Mouse (Mus musculus) heart, adult 11 months (tissue): Measurements from ENCODE around the gene Lrfn2.

Experiments used
- DNase-seq: peaks from one replicate; pipeline ENCODE4 v3.0.0; 2022

Lrfn2 gene

GRCm38 (mm10) chr17:49037163-49037950, 105.2 kb downstream of the Lrfn2 start:
- DNase-seq = no peak

- no peak for DNase-seq
Observed at GRCm38 (mm10) chr17:49043806-49044640, 111.8 kb downstream of the Lrfn2 start.

GRCm38 (mm10) chr17:49047921-49048320, 115.7 kb downstream of the Lrfn2 start:
- no peak for DNase-seq

GRCm38 (mm10) chr17:49051231-49051630, 119.1 kb downstream of the Lrfn2 start:
- DNase-seq = no peak

- DNase-seq = no peak
Observed at GRCm38 (mm10) chr17:49061141-49061540, 129.0 kb downstream of the Lrfn2 start.

- no peak for DNase-seq
Observed at GRCm38 (mm10) chr17:49063789-49064188, 131.6 kb downstream of the Lrfn2 start.

- no peak for DNase-seq
Observed at GRCm38 (mm10) chr17:49064526-49064925, 132.3 kb downstream of the Lrfn2 start.

- no peak for DNase-seq
Observed at GRCm38 (mm10) chr17:49065050-49065449, 132.9 kb downstream of the Lrfn2 start.

GRCm38 (mm10) chr17:49066748-49067147, 134.6 kb downstream of the Lrfn2 start:
- DNase-seq = no peak

GRCm38 (mm10) chr17:49078168-49078567, 146.0 kb downstream of the Lrfn2 start:
- DNase-seq = no peak

- no peak for DNase-seq
Observed at GRCm38 (mm10) chr17:49079647-49080046, 147.5 kb downstream of the Lrfn2 start.

- DNase-seq = peak; percentile 95
Observed at GRCm38 (mm10) chr17:49083594-49084380, 151.6 kb downstream of the Lrfn2 start.

GRCm38 (mm10) chr17:49085111-49085510, 152.9 kb downstream of the Lrfn2 start:
- DNase-seq = no peak

- peak; percentile 81 for DNase-seq
Observed at GRCm38 (mm10) chr17:49096781-49097544, 164.8 kb downstream of the Lrfn2 start.

- DNase-seq = peak; percentile 84
Observed at GRCm38 (mm10) chr17:49111399-49111798, 179.2 kb downstream of the Lrfn2 start.

GRCm38 (mm10) chr17:49111911-49112310, 179.7 kb downstream of the Lrfn2 start:
- peak; percentile 37 for DNase-seq

- DNase-seq = no peak
Observed at GRCm38 (mm10) chr17:49113336-49113735, 181.2 kb downstream of the Lrfn2 start.

- no peak for DNase-seq
Observed at GRCm38 (mm10) chr17:49124166-49124565, 192.0 kb downstream of the Lrfn2 start.

- DNase-seq = no peak
Observed at GRCm38 (mm10) chr17:49124642-49125041, 192.5 kb downstream of the Lrfn2 start.
